Mouse (Mus musculus): ENCODE results near the gene Phyhd1. TPM values are rescaled to one million over a fixed set of nuclear protein-coding genes. Genes with fewer than 3 reads are reported as not detected.

Phyhd1 gene
- polyA plus RNA-seq (2014; fragmentation: Nextera tagmentation; extraction: Ambion mirVana) = 2.9 and 3.5 TPM in 2 replicates

DNA sequence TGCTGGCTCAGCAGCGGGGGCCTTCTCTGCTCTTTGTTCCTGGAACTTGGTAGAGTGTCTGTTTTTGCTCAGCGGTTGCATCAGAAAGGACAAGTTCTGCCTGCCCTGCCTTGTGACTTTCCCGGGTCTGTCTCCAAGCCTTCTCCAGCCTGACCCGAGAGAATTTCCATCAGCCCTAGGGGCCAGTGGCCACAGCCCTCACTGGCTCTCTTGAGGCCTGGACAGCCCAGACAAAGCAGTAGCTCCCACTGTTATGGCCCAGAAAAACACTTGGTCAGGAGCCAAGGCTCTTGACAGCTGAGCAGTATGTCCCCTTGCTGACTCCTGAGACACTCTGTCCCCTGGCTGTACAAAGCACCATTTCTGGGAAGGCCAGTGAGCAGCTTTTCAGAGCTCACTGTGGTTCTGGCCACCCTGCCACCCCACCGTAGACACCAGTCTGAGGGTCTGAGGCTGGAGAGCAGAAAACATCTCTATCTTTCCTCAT lies at the start of gene Phyhd1:
Gene Phyhd1, plus strand, starts transcription at position 437 of the 487 bp plus-strand sequence.
- H3K9me3 ChIP-seq (ENCODE audit: control insufficient read depth, low read length) = no peaks in the 10 kb centered on the region
- no peak within 1 kb of the TSS for H3K4me3 ChIP-seq (ENCODE audit: low read depth, low read length)
- H3K36me3 ChIP-seq (ENCODE audit: control insufficient read depth, insufficient read depth, low read length) = peaks cover 18% of the 10 kb centered on the region
- no peak within 1 kb of the TSS for H3K9ac ChIP-seq (ENCODE audit: low read length)
- no peaks in the 10 kb centered on the region for H3K27me3 ChIP-seq (ENCODE audit: control insufficient read depth, insufficient read depth, low read length)
- peaks cover 7% of the 10 kb centered on the region for H3K4me1 ChIP-seq (ENCODE audit: control insufficient read depth, insufficient read depth, low read length)
- peak within 1 kb of the TSS; percentile 11; the same call in 1 of the 2 replicates for H3K27ac ChIP-seq (ENCODE audit: low read depth, low read length)
- no peak for DNase-seq (ENCODE audit: low spot score, missing footprints)
- ATAC-seq (ENCODE audit: low FRiP score) = no peak
- peak within 1 kb of the TSS; percentile 2; the same call in 1 of the 2 replicates for H3K4me2 ChIP-seq
- 45% methylated on average over 5 of the region's 5 CpGs for WGBS

- Histone ChIP-seq H3K4me2 (no peak overlapping the region), H3K4me3 (ENCODE audit: low read depth, low read length) (no peak overlapping the region), H3K9ac (ENCODE audit: low read length) (no peak overlapping the region), H3K4me1 (ENCODE audit: control insufficient read depth, insufficient read depth, low read length) (no peaks in the 10 kb centered on the region), H3K27ac (ENCODE audit: low read depth, low read length) (no peak overlapping the region), H3K9me3 (ENCODE audit: control insufficient read depth, low read length) (no peaks in the 10 kb centered on the region), H3K27me3 (ENCODE audit: control insufficient read depth, insufficient read depth, low read length) (no peaks in the 10 kb centered on the region), H3K36me3 (ENCODE audit: control insufficient read depth, insufficient read depth, low read length) (no peaks in the 10 kb centered on the region)
- DNase-seq (ENCODE audit: low spot score, missing footprints) = no peak
- 94% methylated on average over 5 of the region's 5 CpGs for WGBS
- no peak for ATAC-seq (ENCODE audit: low FRiP score)
These were observed 49.7 kb upstream of the Phyhd1 start for GRCm38 (mm10) chr2:30216293-30216692.

DNA sequence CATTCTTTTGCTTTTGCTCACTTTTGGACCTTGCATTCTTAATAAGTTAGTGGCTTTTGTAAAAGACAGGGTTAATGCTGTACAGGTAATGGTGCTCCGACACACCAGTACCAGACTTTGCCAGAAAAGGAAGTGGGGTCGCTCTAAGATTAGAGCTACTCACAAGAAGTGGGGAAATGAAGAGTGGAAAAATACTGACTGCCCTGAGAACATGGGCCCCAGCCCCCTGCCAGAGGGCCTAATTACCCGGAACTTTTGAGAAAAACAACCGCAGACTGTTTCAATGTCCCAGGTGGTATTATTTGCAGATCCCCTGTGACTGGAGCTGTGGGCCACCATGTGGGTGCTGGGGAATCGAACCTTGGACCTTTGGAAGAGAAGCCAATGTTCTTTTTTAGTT lies 30.4 kb upstream of the Phyhd1 start:
- WGBS = 84% methylated on average over 5 of the region's 5 CpGs
- Histone ChIP-seq H3K4me1 (ENCODE audit: control insufficient read depth, insufficient read depth, low read length) (peaks cover 15% of the 10 kb centered on the region), H3K27me3 (ENCODE audit: control insufficient read depth, insufficient read depth, low read length) (no peaks in the 10 kb centered on the region), H3K4me3 (ENCODE audit: low read depth, low read length) (no peak overlapping the region), H3K4me2 (no peak overlapping the region), H3K36me3 (ENCODE audit: control insufficient read depth, insufficient read depth, low read length) (peaks cover 4% of the 10 kb centered on the region; the same call in 1 of the 2 replicates), H3K9me3 (ENCODE audit: control insufficient read depth, low read length) (no peaks in the 10 kb centered on the region), H3K9ac (ENCODE audit: low read length) (no peak overlapping the region), H3K27ac (ENCODE audit: low read depth, low read length) (no peak overlapping the region)
- no peak for DNase-seq (ENCODE audit: low spot score, missing footprints)
- ATAC-seq (ENCODE audit: low FRiP score) = no peak

DNA sequence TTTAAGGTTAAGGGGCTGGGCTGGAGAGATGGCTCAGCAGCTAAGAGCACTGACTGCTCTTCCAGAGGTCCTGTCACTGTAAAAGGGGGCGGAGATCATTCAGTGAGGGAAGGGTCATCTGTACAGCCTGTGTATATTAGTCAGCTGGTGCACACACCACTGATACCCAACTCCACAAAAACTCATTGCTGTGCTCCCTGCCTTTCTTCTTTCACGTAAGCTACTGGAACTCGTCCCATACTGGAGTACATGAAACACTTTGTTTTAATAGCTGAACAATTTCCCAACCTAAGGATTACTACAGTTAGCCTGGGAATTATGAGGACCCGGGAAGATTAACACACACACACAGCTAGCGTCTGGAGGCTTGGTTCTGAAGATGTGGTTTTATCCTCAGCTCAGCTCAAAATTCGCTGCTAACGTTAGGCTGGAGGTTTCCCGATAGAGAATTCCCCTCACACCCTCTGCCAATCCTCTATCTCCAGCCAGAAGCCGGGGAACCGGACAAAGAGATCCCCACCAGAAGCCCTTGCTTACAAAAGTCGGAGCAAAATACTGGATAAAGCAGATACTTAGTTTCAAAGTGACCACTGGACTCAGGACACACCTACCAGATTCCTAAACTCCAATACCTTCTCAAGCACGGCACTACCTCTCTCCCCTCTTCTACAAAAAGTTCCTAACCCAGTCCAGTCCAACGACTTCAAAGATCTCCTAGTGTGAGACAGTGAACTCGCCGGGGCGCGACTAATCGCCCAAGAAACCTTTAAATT lies 29.4 kb upstream of the Phyhd1 start:
- 6% methylated on average over 18 of the region's 18 CpGs for WGBS
- Histone ChIP-seq H3K4me3 (ENCODE audit: low read depth, low read length) (peak overlapping the region; percentile 58), H3K27ac (ENCODE audit: low read depth, low read length) (peak overlapping the region; percentile 52; the same call in 1 of the 2 replicates), H3K4me2 (peak overlapping the region; percentile 67), H3K9me3 (ENCODE audit: control insufficient read depth, low read length) (no peaks in the 10 kb centered on the region), H3K27me3 (ENCODE audit: control insufficient read depth, insufficient read depth, low read length) (no peaks in the 10 kb centered on the region), H3K36me3 (ENCODE audit: control insufficient read depth, insufficient read depth, low read length) (peaks cover 9% of the 10 kb centered on the region; the same call in 1 of the 2 replicates), H3K9ac (ENCODE audit: low read length) (peak overlapping the region; percentile 81), H3K4me1 (ENCODE audit: control insufficient read depth, insufficient read depth, low read length) (peaks cover 15% of the 10 kb centered on the region)
- DNase-seq (ENCODE audit: low spot score, missing footprints) (peak; percentile 90), ATAC-seq (ENCODE audit: low FRiP score) (peak; percentile 14)

GRCm38 (mm10) chr2:30237199-30237880 lies 28.7 kb upstream of the Phyhd1 start, which contains the start of gene Lrrc8a:
Gene Lrrc8a (plus strand): TSS chr2:30237715.
- no peaks in the 10 kb centered on the region for H3K9me3 ChIP-seq (ENCODE audit: control insufficient read depth, low read length)
- peaks cover 9% of the 10 kb centered on the region; the same call in 1 of the 2 replicates for H3K36me3 ChIP-seq (ENCODE audit: control insufficient read depth, insufficient read depth, low read length)
- H3K4me1 ChIP-seq (ENCODE audit: control insufficient read depth, insufficient read depth, low read length) = peaks cover 15% of the 10 kb centered on the region
- H3K4me2 ChIP-seq = peak within 1 kb of the TSS; percentile 72
- peak within 1 kb of the TSS; percentile 58 for H3K4me3 ChIP-seq (ENCODE audit: low read depth, low read length)
- whole genome bisulfite sequencing = under 1% methylated on average over 56 of the region's 67 CpGs
- peak within 1 kb of the TSS; percentile 81 for H3K9ac ChIP-seq (ENCODE audit: low read length)
- ATAC-seq (ENCODE audit: low FRiP score) (peak; percentile 97), DNase-seq (ENCODE audit: low spot score, missing footprints) (peak; percentile 100)
- H3K27me3 ChIP-seq (ENCODE audit: control insufficient read depth, insufficient read depth, low read length) = no peaks in the 10 kb centered on the region
- peak within 1 kb of the TSS; percentile 68 for H3K27ac ChIP-seq (ENCODE audit: low read depth, low read length)

DNA sequence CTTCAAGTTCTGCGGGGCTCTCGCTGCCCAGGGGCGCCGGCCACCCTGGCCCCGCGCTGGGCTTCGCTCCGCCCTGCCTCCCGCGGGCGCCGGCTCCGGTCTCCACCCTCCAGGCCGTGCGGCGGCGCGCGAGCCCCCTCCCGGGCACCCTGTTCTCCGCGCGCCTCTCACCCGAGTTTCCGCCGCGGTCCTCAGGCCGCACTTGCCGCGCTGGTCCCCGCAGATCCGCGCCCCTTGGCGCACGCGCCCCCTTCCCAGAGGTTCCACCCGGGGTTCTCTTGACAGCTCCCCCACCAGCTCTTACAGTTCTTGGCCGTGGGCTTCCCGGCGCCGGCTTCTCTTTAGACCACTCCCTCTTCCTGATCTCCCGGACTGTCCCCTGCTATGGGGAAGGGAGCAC lies 28.1 kb upstream of the Phyhd1 start:
- peak overlapping the region; percentile 58 for H3K4me3 ChIP-seq (ENCODE audit: low read depth, low read length)
- no peaks in the 10 kb centered on the region for H3K27me3 ChIP-seq (ENCODE audit: control insufficient read depth, insufficient read depth, low read length)
- peak overlapping the region; percentile 77 for H3K9ac ChIP-seq (ENCODE audit: low read length)
- peak overlapping the region; percentile 68 for H3K27ac ChIP-seq (ENCODE audit: low read depth, low read length)
- peaks cover 15% of the 10 kb centered on the region for H3K4me1 ChIP-seq (ENCODE audit: control insufficient read depth, insufficient read depth, low read length)
- ATAC-seq (ENCODE audit: low FRiP score) (peak; percentile 92), DNase-seq (ENCODE audit: low spot score, missing footprints) (no peak)
- 2% methylated on average over 19 of the region's 42 CpGs for WGBS
- H3K36me3 ChIP-seq (ENCODE audit: control insufficient read depth, insufficient read depth, low read length) = peaks cover 9% of the 10 kb centered on the region; the same call in 1 of the 2 replicates
- peak overlapping the region; percentile 72 for H3K4me2 ChIP-seq
- H3K9me3 ChIP-seq (ENCODE audit: control insufficient read depth, low read length) = no peaks in the 10 kb centered on the region

- no peaks in the 10 kb centered on the region for H3K27me3 ChIP-seq (ENCODE audit: control insufficient read depth, insufficient read depth, low read length)
- H3K4me3 ChIP-seq (ENCODE audit: low read depth, low read length) = peak overlapping the region; percentile 58
- DNase-seq (ENCODE audit: low spot score, missing footprints) (no peak), ATAC-seq (ENCODE audit: low FRiP score) (no peak)
- H3K4me2 ChIP-seq = peak overlapping the region; percentile 72
- H3K36me3 ChIP-seq (ENCODE audit: control insufficient read depth, insufficient read depth, low read length) = peaks cover 12% of the 10 kb centered on the region; the same call in 1 of the 2 replicates
- 85% methylated on average over 3 of the region's 3 CpGs for WGBS
- no peak overlapping the region for H3K27ac ChIP-seq (ENCODE audit: low read depth, low read length)
- peaks cover 15% of the 10 kb centered on the region for H3K4me1 ChIP-seq (ENCODE audit: control insufficient read depth, insufficient read depth, low read length)
- H3K9ac ChIP-seq (ENCODE audit: low read length) = peak overlapping the region; percentile 77
- H3K9me3 ChIP-seq (ENCODE audit: control insufficient read depth, low read length) = no peaks in the 10 kb centered on the region
These were observed 27.0 kb upstream of the Phyhd1 start for GRCm38 (mm10) chr2:30238906-30239465.

DNA sequence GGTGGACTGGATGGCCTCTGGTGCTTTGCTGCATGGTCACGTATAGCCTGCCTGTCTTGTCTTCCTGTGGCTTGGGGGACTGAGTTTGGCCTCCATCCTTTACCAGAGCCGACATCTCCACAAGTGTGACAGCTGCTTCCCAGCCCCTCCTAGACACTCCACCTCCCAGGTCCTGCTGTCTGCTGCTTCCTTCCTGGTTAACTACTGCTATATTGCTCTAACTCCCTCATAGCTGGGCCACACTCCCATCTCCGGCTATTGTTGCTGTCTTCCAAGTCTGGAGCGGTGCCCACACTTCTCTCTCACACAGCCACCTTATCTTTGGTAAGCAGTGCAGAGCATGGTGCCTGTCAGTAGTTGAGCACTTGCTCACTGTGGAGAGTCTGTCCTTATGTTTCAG lies 26.2 kb upstream of the Phyhd1 start:
- ATAC-seq (ENCODE audit: low FRiP score) (no peak), DNase-seq (ENCODE audit: low spot score, missing footprints) (no peak)
- H3K27ac ChIP-seq (ENCODE audit: low read depth, low read length) = no peak overlapping the region
- no peaks in the 10 kb centered on the region for H3K9me3 ChIP-seq (ENCODE audit: control insufficient read depth, low read length)
- no peaks in the 10 kb centered on the region for H3K27me3 ChIP-seq (ENCODE audit: control insufficient read depth, insufficient read depth, low read length)
- WGBS = 92% methylated on average over 4 of the region's 4 CpGs
- no peak overlapping the region for H3K9ac ChIP-seq (ENCODE audit: low read length)
- peaks cover 15% of the 10 kb centered on the region; the same call in 1 of the 2 replicates for H3K36me3 ChIP-seq (ENCODE audit: control insufficient read depth, insufficient read depth, low read length)
- no peak overlapping the region for H3K4me2 ChIP-seq
- H3K4me3 ChIP-seq (ENCODE audit: low read depth, low read length) = no peak overlapping the region
- H3K4me1 ChIP-seq (ENCODE audit: control insufficient read depth, insufficient read depth, low read length) = peaks cover 15% of the 10 kb centered on the region

Data from midbrain, embryonic 11.5 days (tissue).